Mouse (Mus musculus) heart, adult 2 months (tissue): ENCODE results near the gene Zfp382.
"Not testable (repeated sequence)": the region's sequence is repeated elsewhere in the genome, so short reads cannot be mapped to it uniquely, and the experiment has no call there.

Experiments used
- CTCF ChIP-seq: fragments of 200-600 bp; IDR thresholded peaks from 2 replicates; pipeline ENCODE4 v1.8.1; 2022; ENCODE audit warnings: antibody characterized with exemption, mild to moderate bottlenecking, moderate library complexity
- EP300 ChIP-seq: fragments of 200-500 bp; IDR thresholded peaks from 2 replicates; pipeline ENCODE4 v1.6.1; 2011; ENCODE audit warnings: low read depth, low read length, control low read depth; ENCODE audit not compliant: insufficient read depth
- POLR2A ChIP-seq: fragments of 200-500 bp; IDR thresholded peaks from 2 replicates; pipeline ENCODE4 v1.6.1; 2011; ENCODE audit warnings: mild to moderate bottlenecking, low read depth, low read length, control low read depth; ENCODE audit not compliant: insufficient read depth

- not testable (repeated sequence) for TF ChIP-seq CTCF, EP300, POLR2A
Measured at GRCm38 (mm10) chr7:30181929-30182328, 60.2 kb downstream of the Zfp382 start.
